Mouse (Mus musculus) liver, postnatal 0 days (tissue): ENCODE measurements at regions not wholly inside any gene's neighbourhood (a gene's known extent, or its start where the extent isn't known, plus 50 kb on each side); places are given as distances from the start of the nearest gene placed in this dataset.

Experiments
- CTCF ChIP-seq: sonication (generic); IDR thresholded peaks from 2 replicates; pipeline ENCODE4 v1.5.1; 2016; ENCODE audit warnings: antibody characterized with exemption, low read depth
- EP300 ChIP-seq: IDR thresholded peaks from 2 replicates; pipeline ENCODE4 v1.6.1; 2016; ENCODE audit warnings: antibody characterized with exemption, low read depth, mild to moderate bottlenecking

DNA sequence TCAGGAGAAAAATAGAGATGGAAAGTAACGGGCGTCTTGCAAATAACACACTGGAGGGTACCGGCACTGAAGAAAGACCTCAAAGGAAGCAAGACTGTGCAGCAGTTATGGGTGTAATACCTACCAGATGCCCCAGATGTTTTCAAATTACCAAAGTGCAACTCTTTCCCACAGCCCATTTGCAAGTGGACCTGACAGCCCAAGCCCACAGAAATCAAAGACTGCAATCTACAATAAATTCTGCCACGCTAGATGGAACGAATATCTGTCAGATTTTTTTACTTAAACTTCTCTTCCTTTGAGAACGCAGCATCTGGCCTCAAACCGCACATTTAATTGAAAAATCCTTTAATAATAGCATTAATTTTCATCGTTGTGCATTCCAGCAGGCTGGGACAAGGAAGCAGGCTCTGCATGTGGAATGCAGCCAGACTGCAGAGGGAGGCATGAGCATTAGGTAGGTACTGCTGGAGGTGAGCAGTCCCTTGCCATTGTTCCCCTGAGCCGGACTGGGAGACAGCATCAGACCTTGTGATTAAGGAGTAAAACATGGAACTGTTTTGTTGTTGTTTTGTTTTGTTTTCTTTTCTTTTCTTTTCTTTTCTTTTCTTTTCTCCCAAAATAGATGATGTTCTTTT, 419.9 kb downstream of the Efnb2 start:
- TF ChIP-seq CTCF (no peak), EP300 (no peak)
